Mouse (Mus musculus) granulocyte monocyte progenitor cell, adult 5-6 weeks (primary cell): Measurements from ENCODE around the gene Ntsr2. TPM values are rescaled to one million over a fixed set of nuclear protein-coding genes. Genes with fewer than 3 reads are reported as not detected.
"Not testable (repeated sequence)": the region's sequence is repeated elsewhere in the genome, so short reads cannot be mapped to it uniquely, and the experiment has no call there.

Experiments used
- ATAC-seq: replicated peaks from 2 replicates; pipeline ENCODE4 v1.8.0; 2016; ENCODE audit warnings: mild to moderate bottlenecking, moderate TSS enrichment, inconsistent platforms; ENCODE audit not compliant: poor library complexity, severe bottlenecking
- total RNA-seq, 2 experiments: library from RNA; stranded (forward) in 1 of 2; stranded (reverse) in 1 of 2; fragments of 200-712, 200-1000 nt in 1 of 2; fragments of >200 nt in 1 of 2; fragmentation: Nextera tagmentation in 1 of 2; gene quantifications; 2 replicates each; pipeline ENCODE4 v1.2.3; 2014 to 2017

Gene Ntsr2
- total RNA-seq, 2 experiments from 2014 or later = not detected

DNA sequence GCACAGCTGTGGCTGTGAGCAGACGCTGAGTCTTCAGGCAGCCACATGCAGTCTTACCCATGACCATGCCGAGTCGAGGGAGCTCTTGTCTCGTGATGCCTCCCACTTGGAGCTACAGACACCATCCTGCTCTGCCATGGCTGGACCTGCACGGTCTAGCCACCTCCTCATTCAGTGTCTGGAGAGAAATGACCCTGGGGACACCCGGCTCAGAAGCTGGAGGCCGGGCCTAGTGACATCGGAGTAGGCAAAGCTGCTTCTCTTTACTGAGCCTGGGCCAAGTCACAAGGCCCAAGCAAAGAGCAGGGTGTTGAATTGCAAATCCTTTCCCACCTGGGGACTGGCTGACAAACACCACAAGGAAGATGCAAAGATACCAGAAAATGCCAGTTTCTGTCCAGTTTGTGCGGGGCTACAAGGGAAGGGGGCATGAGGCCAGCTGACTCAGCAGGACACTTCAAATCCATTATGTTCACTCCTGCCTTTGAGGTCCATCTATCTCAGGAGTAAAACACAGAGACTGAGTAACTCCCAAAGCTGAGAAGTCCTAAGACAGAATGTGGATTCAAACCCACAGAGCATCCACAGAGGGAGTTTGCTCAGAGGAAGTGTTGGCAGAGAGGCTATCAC is 6.3 kb upstream of the Ntsr2 start:
- ATAC-seq = no peak

DNA sequence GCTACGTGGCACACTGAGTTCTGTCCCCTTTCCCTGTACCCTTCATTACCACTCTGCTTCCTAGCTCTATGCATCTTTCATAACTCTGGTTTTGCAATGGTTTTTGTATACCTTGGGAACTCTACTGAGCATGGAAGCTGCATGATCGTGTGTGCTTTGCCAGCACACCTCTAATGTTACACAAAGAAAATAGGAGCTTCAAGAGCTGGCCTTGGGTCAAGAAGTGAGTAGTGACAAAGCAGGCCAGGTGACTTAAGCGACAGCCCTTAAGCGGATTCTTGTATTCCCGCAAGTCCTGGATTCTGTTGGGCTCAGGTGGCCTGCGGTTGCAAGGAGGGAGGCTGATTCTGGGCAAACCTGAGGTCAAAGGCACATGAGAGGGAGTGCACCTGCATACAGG is 4.9 kb upstream of the Ntsr2 start:
- ATAC-seq = no peak

DNA sequence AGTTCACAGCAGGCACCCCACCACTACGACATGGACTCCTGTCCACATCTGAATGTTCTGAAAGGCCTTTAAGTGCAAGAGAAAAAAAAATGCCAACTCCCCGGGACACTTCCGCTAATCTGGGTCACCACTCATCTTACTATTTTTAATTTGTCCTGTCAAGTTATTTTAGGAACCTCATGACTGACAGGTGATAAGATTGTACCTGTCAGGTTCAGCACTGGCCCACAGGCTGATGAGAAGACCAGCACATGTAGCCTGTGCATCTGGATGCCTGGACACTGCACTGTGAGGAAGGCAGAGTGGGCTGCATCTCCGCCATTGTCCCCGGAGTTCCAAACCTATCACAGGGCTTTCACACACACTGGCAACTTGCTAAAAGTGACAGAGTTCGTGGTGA is 3.4 kb upstream of the Ntsr2 start:
- ATAC-seq = no peak

DNA sequence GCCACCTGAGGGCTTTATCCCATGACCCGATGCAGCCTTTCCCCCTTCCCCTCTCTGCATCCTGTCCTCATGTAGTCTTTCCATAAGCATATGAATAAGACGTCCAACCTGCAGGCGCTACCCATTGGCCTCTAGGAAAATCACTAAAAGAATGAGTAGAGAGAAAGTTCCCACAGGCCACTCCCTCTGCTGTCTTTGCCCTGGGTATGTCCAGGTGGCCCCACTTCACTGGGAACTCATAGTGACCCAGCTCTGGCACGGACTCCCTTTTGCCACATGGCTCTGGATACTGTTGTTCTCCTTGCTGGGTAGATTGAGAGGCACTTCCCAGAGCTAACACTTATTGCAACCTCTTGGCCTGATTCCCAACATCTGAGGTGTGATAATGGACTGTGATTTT is 2.4 kb downstream of the Ntsr2 start:
- ATAC-seq = no peak

DNA sequence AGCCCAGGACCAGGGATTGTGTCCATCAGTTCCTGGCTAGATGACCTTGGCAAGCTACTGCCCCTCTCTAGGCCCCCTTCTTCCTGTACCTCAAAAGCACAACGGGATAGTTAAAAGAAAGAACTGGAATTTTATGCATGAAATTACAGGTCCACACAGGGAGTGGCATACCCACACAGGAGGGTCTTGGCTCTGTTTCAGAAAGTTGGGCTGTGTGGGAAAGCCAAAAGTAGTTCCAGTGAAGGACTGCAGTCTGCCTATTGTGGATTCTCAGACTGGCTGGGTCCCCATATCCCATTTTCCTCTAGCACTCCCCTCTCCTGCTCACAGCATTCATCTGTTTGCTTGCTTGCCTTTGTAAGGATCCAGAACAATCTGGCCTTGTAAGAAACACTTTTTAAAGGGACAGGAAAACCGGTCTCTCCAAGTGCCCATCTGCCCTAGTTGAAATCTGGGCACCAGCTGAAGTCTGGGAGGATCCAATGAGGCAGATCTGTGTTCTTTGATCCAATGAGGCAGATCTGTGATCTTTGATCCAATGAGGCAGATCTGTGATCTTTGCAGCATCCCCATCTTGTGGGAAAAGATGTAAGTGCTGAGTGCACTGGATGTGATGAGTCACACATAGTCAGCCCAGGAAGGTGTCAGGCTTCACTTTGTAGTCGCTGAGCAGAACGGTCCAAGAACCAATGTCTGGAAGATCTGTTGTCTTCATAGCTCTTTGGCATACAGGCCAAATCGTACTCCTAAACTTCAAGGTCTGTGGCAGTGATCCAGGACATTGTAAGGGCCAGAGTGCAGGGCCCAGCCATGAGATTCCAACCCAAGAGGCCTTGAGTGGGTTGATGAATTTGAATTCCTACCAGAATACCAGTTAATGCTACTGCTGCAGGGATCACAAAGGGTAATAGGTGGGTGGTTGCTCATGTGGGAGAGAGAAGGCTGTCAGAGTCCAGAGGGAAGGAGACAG is 4.0 kb downstream of the Ntsr2 start:
- no peak for ATAC-seq

DNA sequence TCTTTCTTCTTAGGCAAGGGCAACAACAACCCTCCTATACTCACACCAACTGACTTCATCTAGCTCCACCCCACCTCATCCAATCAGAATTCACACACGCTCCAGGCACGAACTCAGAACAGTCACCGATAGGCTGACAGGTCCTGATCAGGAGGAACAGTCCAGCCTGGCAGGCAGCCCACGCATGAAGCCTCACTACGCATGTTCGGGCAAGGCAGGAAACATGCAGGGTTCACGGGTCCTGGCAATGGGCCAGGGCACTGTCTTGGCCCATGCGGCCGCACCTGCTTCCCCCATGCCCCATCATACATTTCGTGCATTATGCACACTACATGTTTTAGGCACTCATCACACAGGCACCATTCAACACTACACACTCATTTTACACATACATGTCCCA is 8.3 kb downstream of the Ntsr2 start:
- ATAC-seq = no peak

DNA sequence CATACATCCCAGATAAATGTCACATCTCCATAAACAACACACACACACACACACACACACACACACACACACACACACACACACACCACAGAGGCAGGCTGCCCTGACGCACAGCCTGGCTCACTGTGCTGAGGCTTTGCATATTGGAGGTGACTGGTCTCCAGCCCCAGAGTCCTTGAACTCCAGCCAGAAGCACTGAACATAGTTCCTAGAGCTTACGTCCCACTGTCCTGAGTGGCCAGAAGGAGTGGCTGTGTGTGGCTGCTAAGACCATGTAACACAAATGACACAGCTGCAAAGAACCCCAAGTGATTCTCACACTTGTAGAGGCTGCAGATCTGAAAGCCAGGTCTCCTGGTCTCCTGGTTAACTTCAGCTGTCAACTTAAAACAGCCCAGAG is 8.8 kb downstream of the Ntsr2 start:
- ATAC-seq = no peak

DNA sequence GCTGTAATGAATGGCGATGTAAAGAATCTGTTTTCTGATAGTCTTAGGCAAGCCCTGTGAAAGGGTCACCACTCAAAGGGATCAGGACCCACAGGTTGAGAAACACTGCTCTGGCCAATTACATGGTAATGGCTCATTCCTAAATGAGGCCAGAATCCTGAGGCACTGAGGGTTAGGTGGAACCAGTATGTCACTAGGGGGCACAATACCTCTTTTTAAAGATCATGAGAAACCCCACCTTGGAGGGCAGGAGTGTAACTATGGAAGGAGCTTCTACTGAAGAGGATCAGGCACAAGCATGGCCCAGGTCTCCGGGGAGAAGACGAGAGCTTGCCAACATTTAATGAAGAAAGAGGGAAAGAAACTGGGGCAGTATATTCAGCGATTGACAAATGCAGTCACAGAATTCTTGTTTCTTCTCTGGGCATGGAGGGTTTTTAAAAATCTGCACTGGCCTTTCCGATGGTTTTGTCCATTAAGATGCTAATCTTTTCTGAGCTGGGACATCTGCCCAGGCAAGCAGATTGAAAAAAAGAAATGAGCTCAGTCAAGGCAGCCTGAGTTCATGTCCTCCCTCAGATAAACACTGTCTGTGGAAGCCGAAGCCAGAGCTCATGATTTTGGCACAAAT is 9.9 kb downstream of the Ntsr2 start:
- no peak for ATAC-seq

DNA sequence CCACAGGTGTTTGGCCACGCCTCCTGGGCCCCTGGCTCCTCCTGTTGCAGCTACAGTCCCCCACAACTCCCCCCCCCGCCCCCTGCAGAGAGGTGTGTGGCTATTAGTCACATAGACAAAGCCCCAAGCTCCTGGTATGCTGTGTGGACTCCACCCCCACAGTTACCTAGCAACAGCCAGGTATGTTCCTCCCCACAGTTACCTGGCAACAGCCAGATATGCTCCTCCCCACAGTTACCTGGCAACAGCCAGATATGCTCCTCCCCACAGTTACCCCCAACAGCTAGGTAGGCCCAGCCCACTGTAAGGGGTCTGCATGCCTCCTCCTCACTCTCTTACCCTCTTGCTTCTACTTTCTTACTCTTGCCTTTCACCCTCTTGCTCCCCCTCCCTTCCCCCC is 11.8 kb downstream of the Ntsr2 start:
- ATAC-seq = no peak

DNA sequence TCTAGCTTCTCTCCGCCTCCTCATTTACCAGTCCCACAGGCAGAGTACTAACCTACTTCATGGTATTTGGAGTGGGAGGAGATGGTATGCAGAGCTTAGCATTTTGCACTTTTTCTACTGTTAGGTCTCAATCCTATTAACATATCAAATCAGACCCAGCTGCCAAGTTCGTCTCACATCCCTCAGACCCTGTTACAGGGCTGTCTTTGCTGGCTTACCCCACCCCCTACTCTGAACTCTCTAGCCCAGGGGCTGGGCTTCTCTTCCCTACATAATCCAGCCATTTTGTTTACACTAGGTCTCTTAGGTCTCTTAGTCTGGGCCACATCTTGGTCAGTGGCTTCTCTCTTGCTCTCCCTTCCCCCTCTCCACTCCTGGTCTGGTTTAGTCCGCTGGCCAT is 16.0 kb downstream of the Ntsr2 start:
- ATAC-seq = no peak

DNA sequence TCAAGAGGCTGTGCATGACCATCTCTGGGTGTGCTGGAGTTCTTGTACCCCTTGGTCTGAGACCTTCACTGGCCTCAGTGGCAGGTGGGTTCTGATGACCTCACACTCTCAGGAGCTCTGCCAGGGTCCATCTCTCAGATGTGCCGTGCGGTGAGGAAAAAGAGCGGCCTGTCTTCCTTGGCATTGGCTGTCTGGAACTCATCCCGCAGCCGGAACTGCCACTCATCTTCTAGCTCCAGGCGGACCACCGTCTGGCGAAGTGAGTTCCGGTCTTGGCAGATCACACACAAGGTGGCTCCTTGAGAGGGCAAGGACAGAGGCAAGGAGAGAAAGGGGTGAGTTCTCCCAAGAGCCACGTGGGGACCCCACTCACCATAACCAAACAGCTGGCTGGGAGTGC is 19.1 kb downstream of the Ntsr2 start:
- no peak for ATAC-seq

DNA sequence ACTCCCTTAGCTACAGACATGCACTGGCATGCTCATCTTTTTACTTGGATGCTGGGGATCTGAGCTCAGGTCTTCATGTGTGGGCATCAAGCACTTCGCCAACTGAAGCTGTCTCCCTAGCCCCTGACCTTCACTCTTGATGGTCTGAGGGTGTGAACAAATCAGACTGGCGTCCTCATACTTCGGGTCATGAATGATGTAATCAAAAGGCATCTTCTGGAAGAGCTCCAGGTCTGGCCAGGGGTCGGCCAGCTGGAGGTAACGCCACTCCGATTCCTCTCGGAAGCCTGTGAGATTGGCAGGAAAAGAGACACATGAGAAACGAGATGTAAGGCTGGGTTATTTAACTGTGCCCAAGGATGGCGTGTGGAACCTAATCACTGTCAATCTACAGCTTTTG is 37.4 kb downstream of the Ntsr2 start:
- no peak for ATAC-seq

DNA sequence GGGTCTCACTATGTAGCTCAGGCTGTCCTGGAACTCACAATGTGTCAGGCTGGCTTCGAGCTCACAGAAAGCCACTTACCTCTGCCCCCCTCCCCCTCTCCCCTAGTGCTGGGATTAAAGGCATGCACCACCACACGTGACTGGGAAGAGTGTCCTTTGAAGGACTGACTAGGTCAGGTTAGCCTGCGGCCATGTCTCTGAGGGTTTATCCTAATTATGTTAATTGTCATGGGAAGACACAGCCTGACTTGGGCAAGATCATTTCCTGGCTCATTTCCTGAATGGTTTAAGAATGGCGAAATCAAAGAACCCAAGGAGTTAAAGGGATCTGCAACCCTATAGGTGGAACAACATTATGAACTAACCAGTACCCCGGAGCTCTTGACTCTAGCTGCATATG is 41.6 kb downstream of the Ntsr2 start:
- ATAC-seq = peak; percentile 74

DNA sequence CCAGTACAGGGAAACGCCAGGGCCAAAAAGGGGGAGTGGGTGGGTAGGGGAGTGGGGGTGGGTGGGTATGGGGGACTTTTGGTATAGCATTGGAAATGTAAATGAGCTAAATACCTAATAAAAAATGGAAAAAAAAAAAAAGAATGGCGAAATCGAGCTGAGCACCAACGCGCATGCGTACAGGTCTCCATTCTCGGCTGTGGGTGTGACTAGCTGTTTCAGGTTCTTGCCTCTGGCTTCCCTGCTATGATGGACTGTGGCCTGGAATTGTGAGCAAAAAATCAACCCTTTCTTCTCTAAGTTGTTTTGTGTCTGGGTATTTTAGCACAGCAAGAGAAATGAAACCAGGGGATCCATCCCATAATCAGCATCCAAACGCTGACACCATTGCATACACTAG is 42.1 kb downstream of the Ntsr2 start:
- ATAC-seq = not testable (repeated sequence)

DNA sequence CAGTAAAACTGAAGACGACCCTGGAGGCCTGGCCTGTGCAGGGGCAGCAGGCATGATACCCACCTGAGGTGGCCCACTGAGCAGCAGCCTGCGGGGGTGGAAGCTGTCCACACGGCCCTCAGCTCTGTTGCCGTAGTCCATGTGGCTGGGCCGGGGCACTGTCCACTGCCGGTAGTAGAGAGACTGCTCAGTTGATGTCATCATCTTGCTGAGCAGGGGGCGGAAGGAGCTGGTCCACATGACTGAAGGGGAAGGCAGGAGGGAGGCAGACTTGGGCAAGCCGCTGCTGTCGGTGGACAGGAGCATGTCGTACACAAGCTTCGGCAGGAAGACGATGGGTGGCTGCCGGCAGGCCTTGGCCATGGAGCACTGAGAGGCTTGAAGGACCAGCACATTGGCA is 43.0 kb downstream of the Ntsr2 start:
- peak; percentile 68 for ATAC-seq

DNA sequence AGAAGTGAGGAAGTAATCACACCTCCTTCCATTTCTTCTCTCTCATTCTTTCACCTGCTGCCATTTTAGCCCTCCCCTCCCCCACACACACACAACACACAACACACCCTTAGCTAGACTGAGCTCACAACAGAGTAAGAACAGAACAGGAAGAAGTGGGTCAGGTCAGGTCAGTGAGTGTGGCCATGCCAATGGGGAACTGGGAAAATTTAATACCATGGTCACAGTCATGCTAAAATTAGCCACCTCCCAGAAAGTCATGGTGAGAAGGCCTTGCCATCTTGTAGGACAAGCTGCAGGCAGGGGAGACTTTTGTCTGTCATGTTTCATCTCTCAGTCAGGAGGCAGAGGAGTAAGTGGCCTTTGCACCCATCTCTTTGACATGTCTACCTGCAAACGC is 45.5 kb downstream of the Ntsr2 start:
- ATAC-seq = 0 out of 2 replicates have a peak, but pooled peaks have one; percentile 26

Other genes with a start within 250 kb of the Ntsr2 start
- gene Lpin1, start 42.4 kb upstream of the Ntsr2 start, total RNA-seq (2014; fragmentation: Nextera tagmentation) = 2.2 and 10.2 TPM in 2 replicates
- 2.4 and 4.5 TPM in 2 replicates for gene Lpin1, start 42.4 kb upstream of the Ntsr2 start, total RNA-seq (2017)
- gene Greb1, start 147.5 kb downstream of the Ntsr2 start, total RNA-seq (2014; fragmentation: Nextera tagmentation) = 0.49 TPM in 1 of 2 replicates, not detected in the other
- gene Greb1, start 147.5 kb downstream of the Ntsr2 start, total RNA-seq (2017) = 0.13 and 0.26 TPM in 2 replicates
- 41.0 and 41.9 TPM in 2 replicates for gene E2f6, start 157.6 kb downstream of the Ntsr2 start, total RNA-seq (2014; fragmentation: Nextera tagmentation)
- gene E2f6, start 157.6 kb downstream of the Ntsr2 start, total RNA-seq (2017) = 38.8 and 43.9 TPM in 2 replicates
- 43.1 and 49.4 TPM in 2 replicates for gene Rock2, start 241.5 kb downstream of the Ntsr2 start, total RNA-seq (2014; fragmentation: Nextera tagmentation)
- gene Rock2, start 241.5 kb downstream of the Ntsr2 start, total RNA-seq (2017) = 65.1 and 65.9 TPM in 2 replicates